27 mouse cellular contexts compared by ENCODE assay signal in genomic region chr14:54369372-54369771, GRCm38 (mm10).
"Had no signal": no experiment of that assay in that cellular context is flagged by ENCODE, and none has a peak within 500 bp of the region (broad histone marks: within the 10 kb centered on the region; RNA-seq: fewer than 3 reads in every experiment).

No protein-coding gene starts in this region.

- H3K27me3 ChIP-seq: heart, embryonic 13.5 days; heart, embryonic 15.5 days; hindbrain, embryonic 12.5 days; kidney, embryonic 15.5 days; limb, embryonic 12.5 days; liver, embryonic 13.5 days; liver, embryonic 15.5 days had no signal

- H3K27ac ChIP-seq: gastrocnemius, adult 2 months; heart, embryonic 13.5 days; heart, embryonic 15.5 days; hindbrain, embryonic 10.5 days; hindbrain, embryonic 12.5 days; hindbrain, embryonic 14.5 days; kidney, embryonic 15.5 days; kidney, postnatal 0 days; left cerebral cortex, adult 2 months; limb, embryonic 10.5 days; limb, embryonic 12.5 days; liver, embryonic 13.5 days; liver, embryonic 15.5 days had no signal

- ATAC-seq: hindbrain, embryonic 16.5 days; intestine, embryonic 16.5 days had no signal

- H3K4me3 ChIP-seq: gastrocnemius, adult 2 months; heart, embryonic 13.5 days; heart, embryonic 15.5 days; hindbrain, embryonic 10.5 days; hindbrain, embryonic 12.5 days; kidney, embryonic 15.5 days; left cerebral cortex, adult 2 months; limb, embryonic 10.5 days; limb, embryonic 12.5 days; liver, embryonic 13.5 days; liver, embryonic 15.5 days had no signal

- H3K9me3 ChIP-seq: heart, embryonic 15.5 days; liver, embryonic 13.5 days; liver, embryonic 15.5 days had no signal

- DNase-seq: gastrocnemius, adult 2 months; gastrocnemius, postnatal 10 days; gastrocnemius, postnatal 25 days; heart, adult 18-20 months; heart, postnatal 14 days; heart, postnatal 36 days; kidney, adult 11 months; kidney, adult 2 months; kidney, adult 9 months; kidney, postnatal 14 days; kidney, postnatal 36 days; layer of hippocampus, adult 9-11 months; liver; liver, embryonic 13.5 days had no signal

- H3K4me1 ChIP-seq: heart, embryonic 13.5 days; heart, embryonic 15.5 days; hindbrain, embryonic 10.5 days; hindbrain, embryonic 12.5 days; kidney, embryonic 15.5 days; limb, embryonic 10.5 days; limb, embryonic 12.5 days; liver, embryonic 13.5 days; liver, embryonic 15.5 days had no signal
